Mouse (Mus musculus): Measurements from ENCODE around the gene Tshz3.

Gene Tshz3

DNA sequence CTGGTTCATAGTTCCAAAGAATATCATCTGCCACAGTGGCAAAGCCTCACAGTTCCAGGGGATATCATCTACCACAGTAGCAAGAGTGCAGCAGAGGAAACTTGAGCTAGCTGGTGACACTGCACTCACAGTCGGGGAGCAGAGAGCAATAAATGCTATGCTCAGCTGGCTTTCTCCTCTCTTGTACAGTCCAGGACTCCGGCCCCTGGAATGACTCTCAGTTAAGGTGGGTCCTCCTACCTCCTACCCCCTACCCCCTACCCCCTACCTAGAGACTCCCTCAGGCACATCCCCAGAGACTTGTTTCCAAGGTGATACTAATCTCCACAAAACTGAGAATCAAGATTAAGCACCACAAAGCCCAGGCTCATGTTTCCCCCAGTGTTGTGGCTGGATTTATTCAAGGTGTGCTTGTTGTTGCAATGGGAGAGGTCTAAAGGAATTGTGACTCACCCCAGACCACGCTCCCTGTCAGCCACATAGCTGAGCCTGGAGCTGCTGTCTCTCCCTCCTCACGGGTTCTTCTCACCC, 86.4 kb downstream of the Tshz3 start:
- no peak for DNase-seq (ENCODE audit: low read depth, low spot score)

DNA sequence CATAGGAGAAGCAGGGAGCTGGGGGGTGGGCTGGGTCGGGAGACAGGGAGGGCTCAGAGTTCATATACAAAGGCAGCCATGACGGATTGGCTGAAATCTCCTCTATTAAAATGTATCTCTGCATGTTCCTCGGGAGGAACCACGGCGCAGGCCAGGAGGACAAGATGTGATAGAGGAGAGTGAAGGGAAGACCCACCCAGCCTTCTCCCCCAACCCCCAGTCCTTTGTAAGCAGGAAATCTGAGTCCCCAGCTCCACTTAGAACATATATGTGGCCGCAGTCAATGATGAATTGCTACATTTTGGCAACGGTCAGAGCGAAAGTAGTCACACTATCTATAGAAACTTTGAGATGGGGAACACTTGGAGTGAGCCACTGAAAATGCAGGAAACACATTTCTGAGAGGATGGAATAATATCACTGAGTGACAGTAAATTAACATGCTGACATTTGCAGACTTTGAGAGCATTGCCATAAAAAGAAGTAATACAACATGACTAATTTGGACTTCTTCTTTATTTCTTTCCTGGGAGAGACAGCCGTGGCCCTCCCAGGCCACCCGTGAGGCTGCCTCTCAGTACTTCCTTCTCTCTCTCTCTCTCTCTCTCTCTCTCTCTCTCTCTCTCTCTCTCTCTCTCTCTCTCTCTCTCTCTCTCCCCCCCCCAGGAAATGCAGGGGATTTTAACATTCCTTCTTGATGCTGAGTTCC, 88.9 kb downstream of the Tshz3 start:
- no peak for DNase-seq (ENCODE audit: low read depth, low spot score)

DNA sequence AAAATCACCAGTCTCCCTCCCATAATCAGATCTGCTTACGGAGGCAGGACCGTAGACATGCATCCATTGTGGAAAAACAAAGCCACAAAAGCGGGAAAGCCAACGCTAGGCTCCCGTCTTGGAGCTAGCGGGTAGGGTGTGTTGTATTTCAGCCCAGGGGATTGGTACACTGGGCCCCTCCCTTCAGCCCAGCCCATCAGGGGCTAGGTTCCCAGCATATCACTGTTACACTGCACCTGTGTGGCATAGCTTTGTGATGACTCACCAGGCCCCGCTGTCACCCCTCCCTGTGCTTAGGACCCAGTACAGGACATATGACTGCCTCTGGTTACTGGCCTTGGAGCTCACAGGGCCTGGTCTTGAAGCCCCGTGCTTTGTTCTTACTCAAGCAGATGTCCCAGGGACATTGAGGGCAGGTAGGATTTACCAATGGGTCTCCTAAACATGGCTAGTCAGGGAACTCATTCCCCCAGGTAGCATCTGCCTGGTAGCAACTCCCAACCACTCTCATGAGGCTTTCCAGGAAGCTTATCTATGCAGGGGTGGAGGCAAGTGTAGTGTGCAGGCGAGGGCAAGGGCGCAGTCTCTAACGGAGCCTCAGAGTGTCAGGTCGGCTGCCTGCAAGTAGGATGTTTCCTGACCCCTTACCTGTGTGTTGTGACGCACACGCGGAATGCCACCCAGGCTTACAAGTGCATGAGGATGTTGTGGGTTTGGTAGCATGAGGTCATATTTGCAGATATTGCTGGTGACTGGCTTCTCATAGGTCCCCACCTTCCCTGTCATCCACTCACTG, 98.7 kb downstream of the Tshz3 start:
- no peak for DNase-seq (ENCODE audit: low read depth, low spot score)

Measured in CD4-positive helper T cell, adult 2 months (primary cell).